ENCODE assay signal across 8 mouse cellular contexts in genomic region chr16:10489483-10489882, GRCm38 (mm10). TPM values are rescaled to one million over a fixed set of nuclear protein-coding genes. Genes with fewer than 3 reads are reported as not detected.
DNase-seq lines count a peak whose midpoint lies in the region; ATAC-seq and TF ChIP-seq lines count a peak whose summit lies in the region.

No protein-coding gene starts in this region.

- no peak for TF ChIP-seq EP300 in ES-Bruce4 (IDR thresholded peaks at IDR 0.05; ENCODE audit: insufficient read depth, low read depth, low read length)
- no peak for TF ChIP-seq EP300 in lung, postnatal 0 days (IDR thresholded peaks at IDR 0.05)

- no peak for DNase-seq in frontal cortex, postnatal 36 days (ENCODE audit: low spot score in 2 of 2)
- no peak for DNase-seq in lung, postnatal 0 days (ENCODE audit: low spot score)
- DNase-seq in thymus, postnatal 4 days: no peak
- DNase-seq in spleen, postnatal 4 days (ENCODE audit: low spot score in 2 of 2): no peak
- no peak for DNase-seq in MN1 (ENCODE audit: low spot score)

- peak overlapping the region; percentile 30 for H3K4me3 ChIP-seq in ES-Bruce4 (ENCODE audit: low read depth, low read length)
- no peak overlapping the region for H3K4me3 ChIP-seq in hindbrain, embryonic 12.5 days
- peak overlapping the region; percentile 24 for H3K4me3 ChIP-seq in lung, postnatal 0 days (ENCODE audit: low read depth, low read length)

- ATAC-seq in frontal cortex, adult (ENCODE audit: low TSS enrichment): peak; percentile 44; the same call in 1 of the 2 replicates
- no peak for ATAC-seq in hindbrain, embryonic 12.5 days (ENCODE audit: low FRiP score)
- ATAC-seq in lung, postnatal 0 days: no peak

- TF ChIP-seq POLR2A in ES-Bruce4 (IDR thresholded peaks at IDR 0.05; ENCODE audit: insufficient read depth, low read length): no peak

- no peaks in the 10 kb centered on the region for H3K36me3 ChIP-seq in ES-Bruce4 (ENCODE audit: control insufficient read depth, insufficient read depth, low read length, poor library complexity, severe bottlenecking)
- no peaks in the 10 kb centered on the region for H3K36me3 ChIP-seq in hindbrain, embryonic 12.5 days
- H3K36me3 ChIP-seq in lung, postnatal 0 days (ENCODE audit: insufficient read depth, low read length): no peaks in the 10 kb centered on the region

- no peaks in the 10 kb centered on the region for H3K4me1 ChIP-seq in ES-Bruce4 (ENCODE audit: control insufficient read depth, insufficient read depth, low read length)
- H3K4me1 ChIP-seq in hindbrain, embryonic 12.5 days: peaks cover 6% of the 10 kb centered on the region
- no peaks in the 10 kb centered on the region for H3K4me1 ChIP-seq in lung, postnatal 0 days (ENCODE audit: insufficient read depth, low read depth, low read length)

- 0 out of 2 replicates have a peak, but pooled peaks cover 2% of the 10 kb centered on the region for H3K27me3 ChIP-seq in ES-Bruce4 (ENCODE audit: control insufficient read depth, insufficient read depth, low read length, poor library complexity, severe bottlenecking)
- H3K27me3 ChIP-seq in hindbrain, embryonic 12.5 days: peaks cover 8% of the 10 kb centered on the region; the same call in 1 of the 2 replicates
- H3K27me3 ChIP-seq in lung, postnatal 0 days (replicated peaks; ENCODE audit: insufficient read depth, low read length): no peaks in the 10 kb centered on the region

- peak overlapping the region; percentile 35; the same call in 1 of the 2 replicates for H3K9ac ChIP-seq in ES-Bruce4 (ENCODE audit: low read depth, poor library complexity, severe bottlenecking)
- no peak overlapping the region for H3K9ac ChIP-seq in hindbrain, embryonic 12.5 days
- H3K9ac ChIP-seq in lung, postnatal 0 days (replicated peaks; ENCODE audit: low read depth): 0 out of 2 replicates have a peak overlapping the region, but pooled peaks have one; percentile 12

- peak overlapping the region; percentile 42 for H3K4me2 ChIP-seq in hindbrain, embryonic 12.5 days (replicated peaks)
- H3K4me2 ChIP-seq in lung, postnatal 0 days (replicated peaks; ENCODE audit: low read depth, low read length): peak overlapping the region; percentile 51

- WGBS in hindbrain, embryonic 12.5 days: 15% methylated on average over 9 of the region's 9 CpGs
- WGBS in lung, postnatal 0 days: 8% methylated on average over 9 of the region's 9 CpGs

- no peak for TF ChIP-seq CTCF in ES-Bruce4 (IDR thresholded peaks at IDR 0.05; ENCODE audit: low read depth, low read length)
- TF ChIP-seq CTCF in lung, postnatal 0 days (IDR thresholded peaks at IDR 0.05): no peak

- H3K9me3 ChIP-seq in ES-Bruce4 (replicated peaks; ENCODE audit: control insufficient read depth, insufficient read depth, low read length, poor library complexity, severe bottlenecking): no peaks in the 10 kb centered on the region
- no peaks in the 10 kb centered on the region for H3K9me3 ChIP-seq in hindbrain, embryonic 12.5 days (replicated peaks)
- H3K9me3 ChIP-seq in lung, postnatal 0 days (ENCODE audit: low read length): no peaks in the 10 kb centered on the region

- H3K27ac ChIP-seq in ES-Bruce4 (ENCODE audit: insufficient read depth, low read length): no peak overlapping the region
- H3K27ac ChIP-seq in hindbrain, embryonic 12.5 days: no peak overlapping the region
- no peak overlapping the region for H3K27ac ChIP-seq in lung, postnatal 0 days (ENCODE audit: low read length)

RNA-seq across cellular contexts. Expression of gene Ciita, which starts 9.6 kb away (rescaled TPM):
- polyA plus RNA-seq in ES-Bruce4 (2011; ENCODE audit: insufficient read depth, insufficient read length, low read depth, missing spikeins): not detected in 2 replicates
- polyA plus RNA-seq in hindbrain, embryonic 12.5 days (2016; fragmentation: Nextera tagmentation; extraction: Ambion mirVana): 0.35 and 0.37 TPM in 2 replicates
- 1.3 and 1.4 TPM in 2 replicates for polyA plus RNA-seq in lung, postnatal 0 days (2015; fragmentation: Nextera tagmentation; extraction: Ambion mirVana)

RNA-seq across cellular contexts. Expression of gene Tvp23a, which starts 42.3 kb away (rescaled TPM):
- 1.8 and 2.1 TPM in 2 replicates for polyA plus RNA-seq in ES-Bruce4 (2011; ENCODE audit: insufficient read depth, insufficient read length, low read depth, missing spikeins)
- 34.1 TPM in 2 replicates for polyA plus RNA-seq in hindbrain, embryonic 12.5 days (2016; fragmentation: Nextera tagmentation; extraction: Ambion mirVana)
- polyA plus RNA-seq in lung, postnatal 0 days (2015; fragmentation: Nextera tagmentation; extraction: Ambion mirVana): 1.6 and 1.7 TPM in 2 replicates

RNA-seq across cellular contexts. Expression of gene Dexi, which starts 53.4 kb away (rescaled TPM):
- polyA plus RNA-seq in ES-Bruce4 (2011; ENCODE audit: insufficient read depth, insufficient read length, low read depth, missing spikeins): 6.7 and 7.0 TPM in 2 replicates
- polyA plus RNA-seq in hindbrain, embryonic 12.5 days (2016; fragmentation: Nextera tagmentation; extraction: Ambion mirVana): 22.2 and 27.6 TPM in 2 replicates
- polyA plus RNA-seq in lung, postnatal 0 days (2015; fragmentation: Nextera tagmentation; extraction: Ambion mirVana): 19.2 and 19.4 TPM in 2 replicates

RNA-seq across cellular contexts. Expression of gene Clec16a, which starts 55.7 kb away (rescaled TPM):
- 9.1 and 9.5 TPM in 2 replicates for polyA plus RNA-seq in ES-Bruce4 (2011; ENCODE audit: insufficient read depth, insufficient read length, low read depth, missing spikeins)
- polyA plus RNA-seq in hindbrain, embryonic 12.5 days (2016; fragmentation: Nextera tagmentation; extraction: Ambion mirVana): 51.4 and 55.5 TPM in 2 replicates
- 32.0 and 34.6 TPM in 2 replicates for polyA plus RNA-seq in lung, postnatal 0 days (2015; fragmentation: Nextera tagmentation; extraction: Ambion mirVana)

Comparison
In these comparisons a context has a peak if more than half of its experiments do, and no peak if none do; other contexts are left out.
1. RNA of gene Tvp23a, which starts 42.3 kb away (polyA plus RNA-seq): 34.1 TPM in hindbrain, embryonic 12.5 days; 1.8 to 2.1 TPM in ES-Bruce4 and 1.6 to 1.7 TPM in lung, postnatal 0 days; every median in the first group is over 10 times any median in the second.